Mouse (Mus musculus) urinary bladder, postnatal 25 days (tissue): ENCODE data around the gene Ccr3.
"Not testable (repeated sequence)": the region's sequence is repeated elsewhere in the genome, so short reads cannot be mapped to it uniquely, and the experiment has no call there.

Experiments
- DNase-seq: peaks from one replicate; pipeline ENCODE4 v3.0.0; 2022; ENCODE audit warnings: low spot score

Ccr3 gene

GRCm38 (mm10) chr9:124021672-124022071 lies at the start of gene Ccr3:
TSS of gene Ccr3 (plus strand) at chr9:124021972.
- DNase-seq, result no peak

- DNase-seq, result no peak
Observed at GRCm38 (mm10) chr9:123975630-123976029, 46.1 kb upstream of the Ccr3 start.

DNA sequence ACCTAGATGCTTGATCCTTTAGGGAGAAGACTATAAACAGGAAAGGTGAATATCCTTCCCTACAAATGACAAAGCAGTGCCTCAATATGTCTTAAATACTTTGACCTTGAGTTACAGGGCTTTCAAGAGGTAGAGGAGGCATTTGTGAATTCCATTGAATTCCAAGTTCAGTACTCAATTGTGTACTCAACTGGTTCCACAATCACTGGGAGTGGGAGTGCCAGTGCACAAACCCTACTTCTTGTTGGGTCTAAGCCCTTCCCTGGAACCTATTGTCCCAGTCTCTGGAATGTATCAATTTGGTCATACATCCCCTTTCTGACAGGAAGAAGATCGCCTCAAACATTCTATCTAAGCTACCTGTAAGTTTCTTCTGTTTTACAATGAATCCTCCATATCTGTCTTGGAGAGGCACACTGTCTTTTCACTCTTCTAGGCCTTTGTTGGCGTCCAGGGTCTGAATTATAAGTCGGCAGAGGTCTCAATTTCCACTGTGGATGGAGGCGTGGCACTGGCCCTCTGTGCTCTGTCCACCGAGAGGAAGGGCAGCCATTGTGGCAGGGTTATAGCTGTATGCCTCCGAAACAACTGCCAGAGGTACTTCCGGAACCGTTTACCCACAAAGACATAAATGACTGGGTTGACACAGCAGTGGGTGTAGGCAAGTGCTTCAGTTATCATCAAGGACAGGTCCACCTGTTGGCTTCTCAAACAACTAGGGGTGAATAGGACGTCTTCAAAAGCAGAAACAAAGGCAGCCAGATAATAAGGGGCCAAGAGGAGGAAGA lies 44.7 kb upstream of the Ccr3 start:
- no peak for DNase-seq

DNA sequence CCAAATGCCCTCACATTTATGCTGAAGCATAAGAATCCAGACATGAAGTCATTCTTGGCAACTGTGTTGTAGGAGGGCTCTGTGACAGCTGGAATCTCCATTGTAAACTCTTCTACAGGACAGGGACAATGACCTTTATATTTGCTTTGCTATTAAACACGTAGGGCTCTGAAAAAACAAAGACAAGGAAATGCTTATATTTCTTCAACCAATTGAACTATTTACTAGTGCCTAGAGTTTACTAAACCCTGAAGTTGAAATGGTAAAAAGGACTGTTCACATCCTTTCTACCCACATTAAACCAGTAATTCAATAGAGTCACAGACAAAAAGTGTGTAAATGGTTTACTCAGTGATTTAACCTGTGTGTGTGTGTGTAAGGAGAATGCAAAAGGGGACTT lies 43.5 kb upstream of the Ccr3 start, which contains the start of gene Ccr1l1:
Gene Ccr1l1, minus strand, starts transcription at position 101 of the 400 bp plus-strand sequence.
- no peak for DNase-seq

- not testable (repeated sequence) for DNase-seq
Observed at GRCm38 (mm10) chr9:123980858-123981475, 40.8 kb upstream of the Ccr3 start.

- no peak for DNase-seq
Observed at GRCm38 (mm10) chr9:123981909-123982308, 39.9 kb upstream of the Ccr3 start.

DNA sequence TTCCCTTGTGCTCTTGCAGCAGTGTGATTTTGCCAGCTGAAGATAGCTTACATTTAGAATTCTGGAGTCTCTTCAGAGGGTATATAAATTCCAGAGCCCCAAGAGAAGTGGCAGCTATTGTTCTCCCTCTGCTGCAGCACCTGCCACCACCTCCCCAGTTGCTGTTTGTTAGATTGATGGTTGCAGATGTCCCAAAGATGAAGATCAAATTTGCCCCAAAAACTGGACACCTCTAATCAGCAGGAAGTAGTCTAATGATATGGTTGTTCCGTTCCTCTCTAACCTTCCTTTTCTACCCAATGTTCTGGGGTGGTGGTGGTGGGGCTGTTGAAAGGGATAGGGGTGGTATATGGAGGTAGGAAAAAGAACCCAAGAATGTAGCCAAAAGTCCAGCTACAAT lies 39.1 kb upstream of the Ccr3 start:
- DNase-seq, result no peak

- DNase-seq, result no peak
Observed at GRCm38 (mm10) chr9:123984943-123985342, 36.8 kb upstream of the Ccr3 start.

DNA sequence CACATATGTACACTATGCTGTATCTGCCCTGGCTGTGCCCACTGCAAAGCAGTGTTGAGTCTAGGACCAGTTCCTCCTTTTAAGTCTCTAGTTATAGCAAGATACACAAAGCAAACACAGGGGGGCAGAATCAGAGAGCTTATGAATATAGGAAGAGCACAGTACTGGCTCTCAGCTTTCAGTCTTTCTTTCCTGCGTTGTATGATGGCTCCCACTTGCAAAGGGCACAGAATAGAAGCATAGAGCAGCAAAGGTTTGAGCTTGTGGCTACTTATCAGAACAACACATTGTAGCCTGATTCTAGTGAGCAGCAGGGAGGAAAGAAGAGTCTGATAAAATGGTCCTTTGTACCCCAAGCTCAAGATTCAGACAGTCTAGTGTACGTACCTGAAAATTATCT lies 35.6 kb upstream of the Ccr3 start:
- no peak for DNase-seq

DNA sequence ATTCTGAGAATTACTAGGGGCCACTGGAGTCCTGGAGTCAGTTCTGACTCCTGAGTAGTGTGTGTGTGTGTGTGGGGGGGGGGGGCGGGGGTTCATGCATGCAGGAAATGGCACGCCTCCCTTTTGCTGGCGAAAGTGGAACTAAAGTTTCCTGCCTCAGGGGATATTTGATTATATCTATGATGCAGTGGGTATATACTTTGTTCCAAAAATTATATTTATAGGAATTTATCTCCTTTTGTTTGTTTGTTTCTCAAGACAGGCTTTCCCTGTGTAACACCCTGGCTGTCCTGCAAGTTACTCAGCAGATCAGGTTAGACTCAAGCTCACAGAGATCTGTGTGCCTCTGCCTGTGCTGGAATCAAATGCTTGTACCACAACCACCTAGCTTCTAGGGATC lies 32.1 kb upstream of the Ccr3 start:
- no peak for DNase-seq

DNA sequence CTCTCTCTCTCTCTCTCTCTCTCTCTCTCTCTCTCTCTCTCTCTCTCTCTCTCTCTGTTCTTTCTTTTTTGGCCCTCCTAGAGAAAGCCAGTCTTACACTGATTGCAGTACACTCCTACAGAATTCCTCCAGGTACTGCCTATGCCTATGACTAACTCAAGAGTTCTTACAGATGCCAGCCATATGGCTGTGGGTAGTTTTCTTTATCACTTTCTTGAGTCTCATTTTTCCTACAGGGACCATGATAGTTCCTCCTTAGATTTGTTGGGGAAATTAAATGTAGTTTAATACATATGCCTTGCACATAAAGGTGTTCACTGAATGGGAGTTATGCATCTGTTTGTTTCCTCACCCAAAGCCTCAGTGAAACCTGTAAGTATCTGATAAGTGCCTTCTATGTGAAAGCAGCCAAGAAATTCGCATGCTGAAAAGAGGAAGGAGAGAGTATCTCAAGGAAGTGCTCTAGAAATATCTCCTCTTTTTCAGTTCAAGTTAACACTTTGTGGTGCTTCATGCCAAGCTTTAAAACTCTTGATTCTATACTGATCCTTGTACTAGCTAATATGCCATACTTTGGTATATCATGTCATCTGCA lies 30.4 kb upstream of the Ccr3 start:
- DNase-seq, result no peak

DNA sequence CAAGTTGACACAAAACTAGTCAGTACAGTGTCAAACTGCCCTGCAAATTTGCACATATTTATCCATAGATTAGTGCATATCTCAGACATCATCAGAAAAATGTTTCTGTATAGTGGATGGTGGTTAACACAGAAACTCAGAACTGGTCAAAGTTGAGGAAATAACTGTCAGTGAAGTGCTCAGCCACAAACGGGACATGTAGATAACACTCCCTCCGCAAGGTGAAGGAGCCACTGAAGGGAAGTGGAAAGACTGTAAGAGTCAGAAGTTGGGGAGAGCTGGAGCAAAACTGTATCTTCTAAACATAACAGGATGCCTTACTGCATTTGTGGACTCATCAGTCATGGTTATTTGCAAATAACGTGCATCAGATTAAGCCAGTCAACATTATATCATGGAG lies 24.1 kb upstream of the Ccr3 start:
- DNase-seq, result no peak

GRCm38 (mm10) chr9:123999784-124000183 lies 22.0 kb upstream of the Ccr3 start:
- DNase-seq, result no peak

DNA sequence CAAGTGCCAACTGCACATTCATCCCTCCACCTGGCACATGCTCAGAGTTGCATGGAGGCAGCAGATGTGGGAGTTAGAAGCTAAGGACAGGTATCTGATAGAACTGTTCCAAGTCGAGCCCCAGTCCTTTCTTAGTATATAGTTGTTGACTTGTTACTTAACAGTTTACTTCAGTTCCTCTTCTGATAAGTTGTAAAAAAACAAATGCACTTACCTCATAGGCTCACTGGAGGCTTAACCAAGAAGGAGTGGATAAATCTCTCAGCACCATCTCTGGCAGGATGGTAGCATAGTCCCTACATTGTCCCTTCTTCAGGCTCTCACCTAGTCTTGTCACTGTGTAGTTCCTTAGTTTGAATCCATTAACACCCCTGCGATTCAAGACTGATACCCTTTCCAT lies 9.1 kb upstream of the Ccr3 start:
- DNase-seq, result no peak

DNA sequence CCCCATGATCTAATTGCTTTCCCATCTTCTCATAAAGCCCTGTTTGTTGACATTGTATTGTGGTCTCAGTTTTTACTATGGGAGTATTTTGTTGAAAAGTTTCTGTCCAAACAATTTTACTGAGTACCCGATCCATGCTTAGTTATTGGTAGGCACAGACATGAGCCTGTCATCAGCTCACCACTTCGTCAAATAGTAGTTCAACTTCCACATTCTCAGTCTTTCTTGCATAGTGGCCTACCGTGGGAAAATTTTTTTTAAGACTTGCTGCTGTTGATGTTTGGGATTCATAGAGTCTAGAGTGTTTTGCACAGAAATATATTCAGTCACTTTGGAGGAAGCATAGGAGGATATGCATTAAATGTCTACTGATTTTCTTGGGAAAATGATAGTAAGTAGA lies 8.5 kb upstream of the Ccr3 start:
- no peak for DNase-seq

GRCm38 (mm10) chr9:124014985-124015652 lies 6.7 kb upstream of the Ccr3 start:
- DNase-seq, result no peak

- no peak for DNase-seq
Observed at GRCm38 (mm10) chr9:124016048-124016447, 5.7 kb upstream of the Ccr3 start.

- DNase-seq, result no peak
Observed at GRCm38 (mm10) chr9:124019887-124020286, 1.9 kb upstream of the Ccr3 start.

GRCm38 (mm10) chr9:124033345-124033744 lies 11.6 kb downstream of the Ccr3 start:
- no peak for DNase-seq

DNA sequence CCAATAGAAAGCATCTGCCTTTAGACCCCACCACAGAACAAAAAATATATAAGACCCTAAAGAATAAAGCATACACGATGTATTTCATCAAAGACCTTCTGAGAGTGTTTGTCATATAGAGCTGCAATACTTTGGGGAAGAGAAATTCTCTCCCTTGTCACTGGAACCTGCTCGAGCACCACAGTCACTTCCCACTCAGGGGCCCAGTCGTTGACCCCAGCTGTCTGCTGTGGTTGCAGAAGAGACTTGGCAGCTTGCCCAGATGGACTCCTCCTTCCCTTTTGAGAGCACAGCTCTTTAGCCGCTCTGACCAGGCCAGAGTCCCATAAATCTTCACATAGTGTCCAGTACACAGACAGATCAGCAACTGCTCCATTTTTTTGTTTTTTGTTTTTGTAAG lies 15.9 kb downstream of the Ccr3 start:
- DNase-seq, result peak; percentile 32

DNA sequence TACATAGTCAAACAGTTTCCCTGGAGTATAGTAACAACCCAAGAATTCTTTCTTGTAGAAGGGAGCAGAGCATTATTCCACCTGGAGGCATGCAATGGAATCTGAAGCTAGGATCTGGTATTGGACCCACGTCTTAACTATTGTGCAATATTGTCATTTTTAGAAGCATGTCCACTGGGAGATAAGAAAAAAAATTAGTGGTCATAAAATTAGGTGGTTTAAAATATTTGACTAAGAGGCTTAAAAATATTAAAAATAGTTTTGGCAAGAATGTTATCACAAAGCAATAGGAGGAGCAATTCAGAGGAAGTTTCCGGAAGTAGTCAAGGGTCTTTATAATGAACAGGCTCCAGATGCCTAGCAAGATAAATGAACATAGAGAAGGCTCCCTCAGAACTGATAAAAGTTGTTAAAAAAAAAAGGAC lies 16.4 kb downstream of the Ccr3 start:
- no peak for DNase-seq

DNA sequence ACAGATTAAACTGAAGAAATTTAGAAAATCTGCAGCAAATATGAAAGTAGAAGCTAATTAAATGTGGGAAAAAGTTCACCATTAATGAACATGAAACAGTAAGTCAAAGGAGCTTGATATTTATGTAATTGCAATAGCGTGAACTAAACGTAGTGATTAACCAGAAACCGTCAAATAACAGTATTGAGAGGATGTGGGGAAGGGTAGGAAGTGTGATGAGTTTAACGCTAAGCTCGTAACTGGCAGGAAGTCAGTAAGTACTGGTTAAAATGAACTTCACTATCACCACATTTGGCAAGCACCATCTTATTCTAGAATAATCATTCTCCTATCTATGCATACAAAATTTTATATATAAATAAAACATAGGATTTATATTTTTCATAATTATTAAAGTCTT lies 17.2 kb downstream of the Ccr3 start:
- DNase-seq, result no peak

DNA sequence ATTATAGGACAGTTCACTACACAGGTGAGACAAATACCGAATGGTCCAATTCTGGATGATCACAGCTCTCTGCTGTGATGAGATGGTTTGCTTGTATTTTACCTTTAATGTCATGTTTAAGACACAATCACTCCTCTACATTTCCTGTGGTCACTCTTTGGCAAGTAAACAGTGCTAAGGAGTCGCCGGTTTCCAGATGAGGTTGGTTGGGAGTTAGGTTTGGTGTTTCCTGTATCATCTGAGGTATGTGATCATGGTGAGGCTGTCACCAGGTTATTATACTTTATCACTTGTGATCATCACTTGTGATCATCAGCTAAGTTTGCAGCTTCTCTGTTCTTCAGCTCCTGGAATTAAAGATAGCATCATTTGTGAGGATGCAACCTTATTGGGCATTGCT lies 19.2 kb downstream of the Ccr3 start:
- DNase-seq, result no peak
